Mouse (Mus musculus) frontal cortex, adult (tissue): ENCODE data around the gene Zfp42.
"Not testable (repeated sequence)": the region's sequence is repeated elsewhere in the genome, so short reads cannot be mapped to it uniquely, and the experiment has no call there.

Experiments
- ATAC-seq: cut with Nextera tagmentation; 2 replicates; pipeline ENCODE4 v1.9.2; 2017; ENCODE audit warnings: mild to moderate bottlenecking, moderate library complexity, mixed read lengths; ENCODE audit not compliant: low TSS enrichment

Gene Zfp42

DNA sequence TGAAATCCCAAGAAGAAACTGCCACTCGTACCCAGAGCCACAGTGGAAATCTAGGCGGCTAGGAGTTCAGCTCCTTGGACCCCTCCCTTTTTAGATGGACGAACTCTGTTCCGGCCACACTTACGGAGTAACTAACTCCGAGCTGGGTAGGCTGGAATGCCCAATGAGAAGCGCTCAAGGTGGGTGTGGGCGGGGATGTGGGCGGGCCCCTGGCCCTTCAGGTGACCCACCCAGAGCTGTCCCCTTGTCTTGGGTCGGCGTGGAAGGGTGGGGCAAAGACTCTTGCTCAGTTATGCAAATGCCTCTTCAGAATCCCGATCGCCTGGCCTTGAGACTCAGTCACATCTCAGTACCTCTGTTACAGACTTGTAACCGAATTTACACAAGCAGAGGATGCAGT, at the start of gene Zfp42:
Zfp42 (minus strand) TSS at position 85 of the 400 bp plus-strand sequence.
- ATAC-seq, result no peak

DNA sequence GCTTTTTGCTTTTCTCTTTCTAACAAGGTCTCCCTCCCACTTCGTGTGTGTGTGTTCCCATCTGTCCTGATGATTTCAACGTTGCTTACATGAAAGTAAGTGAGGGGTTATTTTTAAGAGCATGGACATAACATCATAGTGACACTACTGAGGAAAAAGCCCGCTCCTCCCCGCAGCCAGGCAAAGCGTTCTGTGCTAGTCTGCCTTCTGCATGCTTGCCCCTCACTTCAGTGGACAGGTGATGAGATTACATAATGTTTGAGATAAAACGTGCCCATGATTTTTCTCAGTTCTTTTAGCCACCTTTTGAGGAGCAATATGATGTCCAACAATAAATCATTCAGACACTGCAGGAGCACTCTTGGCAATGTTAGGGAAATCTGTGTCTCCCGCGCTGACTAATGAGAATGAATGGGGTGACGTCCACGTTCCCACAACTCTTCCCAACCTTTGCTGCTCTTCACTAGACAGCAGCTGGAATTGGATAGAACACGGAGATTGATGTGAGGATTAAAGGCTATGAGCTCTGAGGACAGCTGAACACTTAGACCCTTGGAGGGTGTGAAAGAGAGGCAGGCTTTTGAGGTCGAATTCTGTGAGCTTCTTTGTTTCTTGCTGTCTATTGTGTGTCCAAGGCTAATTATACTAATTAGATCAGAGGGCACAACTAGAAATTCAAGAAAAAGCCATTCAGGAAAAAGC, 49.4 kb upstream of the Zfp42 start:
- ATAC-seq, result 0 out of 2 replicates have a peak, but pooled peaks have one; percentile 34

DNA sequence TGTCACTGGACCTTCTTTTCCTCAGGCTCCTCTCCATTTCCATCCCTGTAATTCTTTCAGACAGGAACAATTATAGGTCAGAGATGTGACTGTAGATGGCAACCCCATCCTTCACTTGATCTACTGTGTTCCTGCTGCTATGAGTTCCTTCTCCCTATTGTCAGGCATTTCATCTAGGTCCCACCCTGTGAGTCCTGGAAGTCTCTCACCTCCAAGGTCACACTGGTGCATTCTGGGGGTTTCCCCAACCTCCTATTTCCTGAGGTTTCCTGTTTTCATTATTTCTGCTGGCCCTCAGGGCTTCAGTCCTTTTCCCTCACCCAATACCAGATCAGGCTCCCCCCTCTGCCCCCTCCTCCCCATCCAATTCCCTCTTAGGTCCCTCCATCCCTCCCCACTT, 45.5 kb upstream of the Zfp42 start:
- ATAC-seq, result not testable (repeated sequence)

DNA sequence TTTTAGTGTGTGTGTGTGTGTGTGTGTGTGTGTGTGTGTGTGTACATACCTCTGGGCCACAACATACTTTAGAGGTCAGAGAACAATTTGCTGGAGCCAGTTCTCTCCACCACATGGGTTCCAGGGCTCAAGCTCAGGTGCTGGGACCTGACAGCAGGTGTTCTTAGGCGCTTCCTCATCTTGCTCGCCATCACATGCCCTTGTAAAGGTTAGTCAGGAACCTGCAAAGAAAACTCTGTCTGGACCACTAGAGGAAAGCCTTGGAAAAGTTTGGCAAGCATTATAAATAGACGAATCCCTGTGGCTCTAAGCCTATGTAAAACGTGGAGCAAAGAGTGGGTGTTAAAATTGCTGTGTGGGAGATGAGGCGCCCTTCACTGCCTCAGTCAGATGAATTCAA, 31.8 kb upstream of the Zfp42 start:
- ATAC-seq, result no peak

DNA sequence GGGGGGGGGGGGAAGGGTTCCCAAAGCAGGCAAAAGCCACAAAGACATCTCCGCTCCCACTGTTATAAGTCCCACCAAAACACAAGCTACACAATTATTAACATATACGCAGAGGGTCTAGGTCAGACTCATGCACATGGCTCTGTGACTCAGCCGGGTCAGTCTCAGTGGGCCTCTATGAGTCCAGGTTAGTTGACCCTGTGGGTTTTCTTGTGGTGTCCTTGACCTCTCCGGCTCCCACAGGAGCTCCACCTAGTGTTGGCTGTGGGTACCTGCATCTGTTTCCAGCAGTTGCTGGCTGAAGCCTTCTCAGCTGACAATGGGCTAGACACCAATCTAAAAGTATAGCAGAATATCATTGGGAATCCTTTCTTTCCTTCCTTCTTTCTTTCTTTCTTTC, 26.7 kb upstream of the Zfp42 start:
- 0 out of 2 replicates have a peak, but pooled peaks have one; percentile 62 for ATAC-seq

DNA sequence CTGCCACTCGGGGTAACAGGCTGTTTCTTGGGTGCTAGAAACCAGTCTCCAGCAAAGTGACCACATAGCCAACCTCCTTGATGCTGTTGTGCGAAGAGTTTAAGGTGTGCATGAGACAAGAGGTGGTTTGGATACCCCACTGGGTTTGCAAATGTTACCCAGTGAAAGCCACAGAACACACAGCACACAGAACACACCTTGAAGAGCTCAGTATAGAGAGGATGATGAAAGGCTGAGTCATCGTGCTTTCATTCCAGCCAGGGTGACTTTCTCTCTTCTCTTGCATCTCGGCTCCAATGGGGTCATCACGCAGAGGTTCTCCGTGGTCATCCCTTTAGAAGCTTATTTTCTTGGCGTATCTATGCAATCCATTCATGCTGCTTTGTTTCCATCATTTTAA, 24.9 kb upstream of the Zfp42 start:
- no peak for ATAC-seq

DNA sequence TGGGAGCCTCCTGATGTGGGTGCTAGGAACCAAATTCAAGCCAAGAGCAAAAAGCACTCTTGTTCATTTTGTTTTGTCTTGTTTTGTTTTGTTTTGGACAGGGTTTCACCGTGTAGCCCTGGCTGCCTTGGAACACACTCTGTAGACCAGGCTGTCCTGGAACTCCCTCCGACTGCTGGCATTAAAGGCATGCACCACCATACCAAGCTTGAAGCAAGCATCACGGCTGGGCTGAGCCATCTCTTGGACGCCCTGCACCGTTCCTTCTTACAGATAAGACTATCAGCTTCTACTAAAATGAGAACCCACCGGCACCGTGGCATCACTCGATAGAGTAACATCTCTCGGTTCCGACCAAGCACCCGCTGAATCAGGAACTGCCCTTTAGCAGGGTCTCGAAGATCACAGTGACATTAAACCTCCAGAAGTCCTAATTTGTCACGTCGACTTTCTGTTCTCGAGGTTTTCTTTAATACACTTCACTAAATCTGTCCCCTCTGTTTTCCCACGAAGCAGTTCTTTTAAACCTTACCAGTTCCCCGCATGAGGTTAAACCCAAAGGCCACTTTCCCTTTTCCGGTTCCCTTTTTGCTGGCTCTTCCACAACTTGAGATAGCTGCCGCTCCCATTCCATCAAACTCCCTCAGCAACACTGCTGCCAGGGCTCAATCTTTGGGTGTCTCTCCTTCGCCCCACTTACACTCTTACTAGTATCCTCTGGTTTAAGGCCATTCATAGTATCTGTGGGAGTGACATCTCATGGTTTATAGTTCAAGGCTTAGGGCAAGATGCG, 23.3 kb upstream of the Zfp42 start:
- ATAC-seq, result no peak

DNA sequence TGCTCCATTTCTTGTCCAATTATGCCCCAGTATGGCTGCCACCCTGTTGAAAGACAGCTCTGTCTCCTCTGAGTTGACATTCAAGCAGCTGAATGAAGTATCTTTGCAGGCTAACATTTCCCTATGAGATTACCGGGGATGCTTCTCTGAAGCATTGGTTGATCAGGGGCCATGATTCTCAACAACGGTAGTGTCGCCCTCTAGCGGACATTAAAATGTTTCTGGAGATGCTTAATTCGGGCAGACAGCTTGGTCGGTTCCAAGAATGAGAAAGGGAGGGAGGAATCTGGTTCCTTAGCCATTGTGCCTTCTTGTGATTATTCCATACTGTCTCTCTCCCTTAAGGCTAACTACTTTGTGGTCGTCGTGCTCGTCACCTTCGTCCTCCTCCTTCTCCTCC, 21.9 kb upstream of the Zfp42 start:
- ATAC-seq, result no peak

DNA sequence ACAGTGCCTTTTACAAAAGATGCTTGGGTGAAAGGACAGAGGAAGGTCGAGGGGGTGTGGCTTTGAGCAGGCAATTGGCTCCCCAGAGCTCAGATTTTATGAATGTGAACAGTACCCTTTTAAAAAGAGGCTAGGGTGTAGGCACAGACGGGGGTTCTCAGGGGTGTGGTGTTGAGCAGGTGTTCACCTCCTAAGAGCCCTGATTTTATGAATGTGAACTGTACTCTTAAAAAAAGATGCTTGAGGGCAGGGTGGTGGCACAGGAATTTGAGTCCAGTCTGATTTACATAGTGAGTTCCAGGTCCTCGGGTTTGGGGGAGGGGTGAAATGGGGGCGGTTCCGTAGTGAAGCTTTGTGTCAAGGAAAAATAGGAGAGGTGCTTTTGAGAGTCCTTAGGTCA, 14.0 kb upstream of the Zfp42 start:
- no peak for ATAC-seq

DNA sequence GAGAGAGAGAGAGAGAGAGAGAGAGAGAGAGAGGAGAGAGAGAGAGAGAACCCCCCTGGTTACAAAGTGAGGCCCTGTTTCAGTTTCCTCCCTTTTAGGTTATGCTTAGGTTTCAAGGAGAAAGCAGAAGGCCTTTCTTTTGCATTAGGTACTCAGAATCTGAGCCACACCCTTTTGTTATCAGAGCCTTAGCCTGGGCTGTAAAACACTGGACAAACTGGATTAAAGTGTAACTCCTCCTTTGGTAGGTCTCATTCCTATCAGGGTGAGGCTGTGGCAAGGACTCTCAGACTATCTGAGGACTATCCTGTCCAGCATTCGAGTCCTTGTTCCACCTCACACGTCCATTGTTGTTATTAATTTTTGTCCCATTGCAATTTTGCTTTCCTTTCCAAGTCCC, 1.4 kb upstream of the Zfp42 start:
- no peak for ATAC-seq

DNA sequence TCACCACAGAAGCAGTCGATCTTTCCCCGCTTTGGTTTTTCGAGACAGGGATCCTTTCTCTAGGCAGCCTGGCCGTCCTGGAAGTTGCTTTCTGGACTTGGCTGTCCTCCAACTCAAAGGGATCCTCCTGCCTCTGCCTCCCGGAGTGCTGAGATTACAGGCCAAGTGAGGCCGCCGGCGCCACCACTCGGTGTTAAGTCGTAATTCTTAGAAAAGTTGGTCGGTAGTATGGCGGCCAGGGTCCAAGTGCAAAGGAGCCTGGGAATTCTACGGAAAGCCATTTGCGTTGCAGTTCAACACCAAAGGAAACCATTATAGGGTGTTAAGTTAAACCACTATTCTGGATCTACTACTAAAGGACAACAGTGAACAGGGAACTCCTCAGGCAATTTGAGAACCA, 1.1 kb downstream of the Zfp42 start:
- no peak for ATAC-seq

DNA sequence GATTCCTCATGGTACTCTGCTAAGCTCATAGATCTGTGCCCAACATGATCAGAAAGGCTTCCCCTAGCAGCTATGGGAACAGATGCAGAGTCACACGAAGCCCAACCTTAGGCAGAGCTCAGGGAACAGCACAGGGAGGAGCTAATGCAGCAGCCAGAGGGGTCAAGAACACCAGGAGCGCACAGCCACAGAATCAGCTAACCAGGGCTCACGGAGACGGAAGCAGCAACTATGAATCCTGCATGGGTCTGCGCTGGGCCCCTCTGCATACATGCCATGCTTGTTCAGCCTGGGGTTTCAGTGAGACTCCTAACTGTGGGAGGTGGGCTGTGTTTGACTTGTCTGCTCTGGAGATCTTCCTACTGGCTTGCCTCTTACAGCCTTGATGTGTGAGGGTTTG, 7.0 kb downstream of the Zfp42 start:
- ATAC-seq, result no peak

DNA sequence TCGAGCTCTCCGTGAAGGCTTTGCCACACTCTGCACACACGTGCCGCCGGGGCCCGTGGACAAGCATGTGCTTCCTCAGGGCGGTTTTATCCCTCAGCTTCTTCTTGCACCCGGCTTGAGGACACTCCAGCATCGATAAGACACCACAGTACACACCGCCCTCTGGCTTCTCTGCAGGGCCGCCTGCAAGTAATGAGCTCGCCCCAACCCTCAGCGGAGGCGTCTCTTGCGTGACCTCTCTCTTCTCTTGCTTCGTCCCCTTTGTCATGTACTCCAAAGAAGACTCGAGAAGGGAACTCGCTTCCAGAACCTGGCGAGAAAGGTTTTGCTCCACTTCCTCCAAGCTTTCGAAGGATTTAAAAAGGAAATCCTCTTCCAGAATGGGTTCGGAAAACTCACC, 11.0 kb downstream of the Zfp42 start:
- ATAC-seq, result no peak

DNA sequence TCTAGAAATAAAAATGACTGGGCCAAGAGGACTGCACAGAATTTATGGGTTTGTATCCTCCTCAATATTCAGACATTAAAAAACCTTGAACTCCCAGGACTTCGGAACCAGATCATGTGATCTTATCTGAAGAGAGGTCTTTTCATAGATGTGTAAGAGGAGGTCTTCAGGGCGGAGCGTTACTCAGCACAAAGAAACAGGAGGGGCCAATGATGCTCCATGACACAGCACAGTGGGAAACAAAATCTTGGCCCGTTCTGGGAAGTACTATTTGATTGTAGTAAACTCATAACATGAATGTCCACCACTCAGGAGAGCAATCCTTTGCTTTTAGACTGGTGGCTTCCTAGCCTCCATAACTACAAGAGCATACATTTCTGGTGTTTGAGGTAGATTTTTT, 12.6 kb downstream of the Zfp42 start:
- ATAC-seq, result no peak

DNA sequence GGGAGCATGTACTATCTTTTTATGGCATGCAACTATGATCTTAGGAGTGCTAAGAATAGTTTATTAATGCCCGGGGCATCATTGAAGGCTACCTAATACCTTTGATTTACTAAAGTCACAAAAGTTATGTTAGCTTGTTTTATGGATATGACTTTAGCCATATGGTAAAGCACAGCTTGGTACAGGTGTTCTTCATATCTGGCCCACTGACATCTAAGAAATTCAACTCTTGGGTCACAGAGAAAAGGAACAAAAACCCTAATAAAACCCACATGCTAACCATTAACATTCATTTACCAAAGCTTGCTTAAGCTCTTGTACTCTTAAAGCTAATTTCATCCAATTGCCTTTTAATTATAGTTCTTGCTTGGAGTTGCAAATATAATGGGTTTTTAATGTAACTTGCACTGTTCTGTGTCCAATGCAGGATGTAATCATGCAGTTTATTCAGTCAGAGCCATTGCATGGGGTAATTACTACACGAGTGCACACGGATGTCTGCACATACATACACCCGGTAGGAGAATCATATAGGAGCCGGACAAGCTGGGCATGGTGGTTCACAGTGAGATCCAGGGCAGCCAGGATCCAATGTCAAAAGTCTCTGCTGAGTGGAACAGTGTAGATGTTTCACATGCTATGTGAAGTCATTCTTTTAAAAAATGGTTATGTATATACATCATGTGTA, 16.2 kb downstream of the Zfp42 start:
- ATAC-seq, result no peak

DNA sequence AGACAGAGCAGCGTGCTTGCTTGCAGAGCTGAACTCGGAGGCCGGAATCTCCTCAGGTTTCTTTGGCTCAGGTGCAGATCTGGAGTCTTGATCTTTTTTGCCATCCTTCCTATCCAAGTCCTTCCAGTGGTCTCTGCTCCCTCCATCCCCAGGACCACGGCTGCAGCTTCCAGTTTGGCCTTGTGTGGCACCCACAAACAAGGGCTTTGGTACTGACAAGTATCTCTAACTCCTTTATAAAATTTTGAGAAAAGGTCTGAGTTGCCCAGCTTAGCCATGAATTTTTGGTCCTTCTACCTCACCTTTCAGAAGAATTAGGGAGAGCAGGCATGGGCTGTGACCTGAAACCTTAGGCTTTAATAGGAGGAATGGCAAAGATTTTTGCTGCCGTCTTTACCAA, 17.0 kb downstream of the Zfp42 start:
- ATAC-seq, result no peak

DNA sequence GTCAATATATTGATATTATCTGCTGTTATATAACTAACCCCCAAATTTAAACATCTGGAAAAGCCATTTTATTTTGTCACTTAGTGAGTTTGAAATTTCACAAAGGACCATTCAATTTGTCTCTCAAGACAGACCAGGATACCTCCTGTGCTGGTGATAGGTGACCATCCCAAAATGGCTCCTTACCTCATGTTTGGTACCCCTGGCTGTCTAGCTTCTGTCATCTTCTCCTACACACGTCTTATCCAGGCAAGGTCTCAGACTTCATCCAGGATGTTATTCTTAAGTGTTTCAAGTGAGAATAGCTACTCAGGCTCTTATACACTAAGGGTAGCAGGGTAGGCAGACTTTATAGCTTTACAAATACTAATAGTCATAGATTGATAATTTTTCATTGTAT, 17.9 kb downstream of the Zfp42 start:
- ATAC-seq, result no peak

DNA sequence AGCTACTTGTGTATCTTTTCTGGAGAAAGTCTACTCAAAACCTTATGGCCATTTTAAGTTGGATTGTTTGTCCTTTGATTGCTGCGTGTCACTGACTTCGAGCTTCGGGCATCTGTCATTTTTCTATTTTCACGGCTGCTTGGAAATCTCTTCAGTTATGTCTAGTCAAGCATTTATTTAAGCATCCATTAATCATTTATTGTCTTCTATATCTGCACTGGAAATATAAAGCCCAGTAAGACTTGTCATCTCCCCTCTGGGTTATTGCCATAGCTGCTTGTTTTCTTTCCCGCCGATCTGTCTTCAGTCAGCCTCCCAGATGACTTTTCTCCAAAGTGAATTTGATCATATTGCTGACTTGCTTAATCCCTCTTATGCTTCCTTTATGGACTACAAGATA, 19.3 kb downstream of the Zfp42 start:
- no peak for ATAC-seq

DNA sequence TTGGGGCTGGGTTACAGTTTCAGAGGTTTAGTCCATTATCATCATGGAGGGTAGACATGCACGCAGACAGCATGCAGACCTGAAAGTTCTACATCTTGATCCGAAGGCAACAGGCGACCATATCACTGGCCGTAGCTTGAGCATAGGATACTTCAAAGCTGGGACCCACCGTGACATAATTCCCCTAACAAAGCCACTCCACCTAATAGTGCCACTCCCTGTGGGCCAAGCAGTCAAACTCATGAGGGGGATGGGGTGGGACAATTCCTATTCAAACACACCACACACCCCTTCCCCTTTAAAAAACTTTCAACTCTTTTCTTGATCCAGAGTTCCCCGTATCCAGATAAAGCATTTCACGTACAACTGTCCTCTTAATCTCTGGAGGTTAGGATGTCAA, 23.5 kb downstream of the Zfp42 start:
- ATAC-seq, result no peak

DNA sequence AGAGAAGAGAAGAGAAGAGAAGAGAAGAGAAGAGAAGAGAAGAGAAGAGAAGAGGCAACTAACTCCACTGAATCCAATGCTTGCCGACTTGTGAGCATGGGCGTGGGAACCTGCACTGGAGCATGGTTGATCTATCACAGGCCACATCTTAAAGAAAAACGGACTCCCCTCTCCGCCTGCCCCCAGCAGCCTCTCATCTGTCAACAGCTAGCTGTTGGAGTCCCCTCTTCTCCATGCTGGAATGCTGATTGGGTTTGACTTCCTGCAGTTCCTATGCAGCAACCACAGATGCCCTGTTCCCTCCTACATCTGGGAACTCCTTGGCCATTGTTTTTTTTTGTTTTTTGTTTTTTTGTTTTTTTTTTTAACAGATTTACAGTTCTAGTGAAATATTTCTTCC, 28.4 kb downstream of the Zfp42 start:
- ATAC-seq, result no peak

DNA sequence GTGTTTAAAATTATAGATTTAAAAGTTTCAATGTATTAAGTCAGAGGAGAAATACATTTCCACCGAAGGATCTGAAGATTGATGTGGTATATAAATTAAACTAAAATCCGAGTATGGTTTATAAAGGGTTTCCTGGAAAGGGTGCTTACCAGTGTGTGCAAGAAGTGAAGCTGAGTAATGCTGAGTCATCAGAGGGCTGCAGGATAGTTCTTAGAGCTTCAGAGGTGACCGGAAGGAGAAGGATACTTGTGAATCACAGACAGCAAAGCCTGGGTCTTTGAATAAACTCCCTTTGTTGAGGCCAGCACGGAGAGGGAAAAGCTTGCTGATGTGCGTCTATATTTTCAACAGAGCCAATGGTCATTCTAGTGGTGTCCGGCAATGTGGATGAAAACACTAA, 45.8 kb downstream of the Zfp42 start:
- no peak for ATAC-seq

DNA sequence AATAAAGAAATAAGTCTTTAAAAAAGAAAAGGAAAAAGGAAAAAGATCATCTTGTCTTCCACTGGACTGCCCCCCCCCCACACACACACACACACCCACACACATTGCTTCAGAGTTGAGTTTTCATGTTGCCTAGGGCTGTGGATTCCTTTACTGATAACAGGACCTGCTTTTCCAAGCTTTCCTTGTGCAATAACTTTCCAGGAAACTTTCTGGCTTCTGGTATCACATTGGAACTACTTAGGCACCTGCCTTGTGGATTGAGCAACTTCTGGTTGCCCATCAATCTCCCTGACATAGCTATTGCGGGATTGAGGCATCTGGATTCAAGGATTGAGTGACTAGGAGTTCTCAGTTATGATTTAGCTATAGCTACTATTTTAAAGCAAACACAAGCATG, 48.9 kb downstream of the Zfp42 start:
- ATAC-seq, result no peak

DNA sequence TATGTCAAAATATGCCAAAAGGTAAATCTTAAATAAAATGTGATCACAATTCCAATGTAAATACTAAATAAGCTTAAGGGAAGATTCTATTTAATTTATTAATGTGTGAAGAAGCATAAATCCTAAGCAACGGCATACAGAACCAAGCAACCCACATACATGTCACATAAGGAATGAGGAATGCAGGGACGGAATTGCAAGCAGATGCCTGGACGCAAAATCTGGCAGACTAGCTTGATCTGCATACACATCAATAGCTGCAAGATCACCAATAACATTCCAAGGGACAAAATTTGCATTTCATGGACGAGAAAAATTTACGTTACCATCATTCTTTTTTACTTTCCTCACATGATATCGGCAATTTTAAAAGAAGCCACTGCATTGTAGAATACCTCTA, 51.1 kb downstream of the Zfp42 start:
- ATAC-seq, result no peak
